Mouse (Mus musculus) embryonic fibroblast, embryonic 13.5 days (primary cell): ENCODE data around the gene Plcz1.

Source experiments
- CTCF ChIP-seq: IDR thresholded peaks from 2 replicates; pipeline ENCODE4 v1.5.1; 2011; ENCODE audit warnings: mild to moderate bottlenecking, control low read depth, low read length, moderate library complexity, borderline replicate concordance; ENCODE audit not compliant: insufficient read depth
- POLR2A ChIP-seq: IDR thresholded peaks from 2 replicates; pipeline ENCODE4 v1.6.1; 2011; ENCODE audit warnings: low read depth, mild to moderate bottlenecking, control low read depth, low read length, moderate library complexity

GRCm38 (mm10) chr6:140054271-140054928 is 13.1 kb upstream of the Plcz1 start:
- no peak for TF ChIP-seq CTCF
- no peak for TF ChIP-seq POLR2A
